Mouse (Mus musculus) hindbrain, embryonic 10.5 days (tissue): Measurements from ENCODE around the gene Otop2. TPM values are rescaled to one million over a fixed set of nuclear protein-coding genes. Genes with fewer than 3 reads are reported as not detected.

Source experiments
- DNase-seq: peaks from one replicate; pipeline ENCODE4 v3.0.0-alpha.2; 2017; ENCODE audit warnings: low spot score
- H3K27ac ChIP-seq: fragments of 300-500 bp; sonication (generic); 2 replicates; pipeline ENCODE4 v1.5.1; 2016; ENCODE audit warnings: mild to moderate bottlenecking, moderate library complexity
- H3K27me3 ChIP-seq: fragments of 300-500 bp; sonication (generic); 2 replicates; pipeline ENCODE4 v1.6.1; 2016; ENCODE audit warnings: mild to moderate bottlenecking; ENCODE audit not compliant: poor library complexity, insufficient read depth, severe bottlenecking
- H3K36me3 ChIP-seq: fragments of 300-500 bp; sonication (generic); 2 replicates; pipeline ENCODE4 v1.6.1; 2016; ENCODE audit warnings: mild to moderate bottlenecking, moderate library complexity
- H3K4me1 ChIP-seq: fragments of 300-500 bp; sonication (generic); replicated peaks from 2 replicates; pipeline ENCODE4 v1.6.1; 2016; ENCODE audit warnings: mild to moderate bottlenecking
- H3K4me3 ChIP-seq: fragments of 300-500 bp; sonication (generic); 2 replicates; pipeline ENCODE4 v1.5.1; 2016; ENCODE audit warnings: mild to moderate bottlenecking, moderate library complexity
- H3K9me3 ChIP-seq: fragments of 300-500 bp; sonication (generic); 2 replicates; pipeline ENCODE4 v1.6.1; 2016; ENCODE audit warnings: mild to moderate bottlenecking, moderate library complexity
- WGBS: fragments of 180-500 bp; shearing (Covaris S2); methylation state at CpG from one replicate; pipeline ENCODE4 v1.1.7; 2016; 5-methylcytosine and 5-hydroxymethylcytosine counted together
- polyA plus RNA-seq: library from polyadenylated mRNA; unstranded; fragments of >200 nt; fragmentation: Nextera tagmentation; extraction: Ambion mirVana; gene quantifications from 2 replicates; pipeline ENCODE4 v1.2.1, GENCODE M21; 2016

Otop2 gene
- polyA plus RNA-seq, 1 experiment from 2014 or later = not detected

- Histone ChIP-seq H3K27me3 (peaks cover 98% of the 10 kb centered on the region), H3K36me3 (no peaks in the 10 kb centered on the region), H3K27ac (no peak overlapping the region), H3K4me1 (peaks cover 28% of the 10 kb centered on the region), H3K4me3 (no peak overlapping the region), H3K9me3 (no peaks in the 10 kb centered on the region)
- WGBS = 65% methylated on average over 8 of the region's 8 CpGs
- DNase-seq = no peak
Measured at GRCm38 (mm10) chr11:115371354-115371753, 64.4 kb downstream of the Otop2 start.

GRCm38 (mm10) chr11:115372015-115372414 is 65.1 kb downstream of the Otop2 start:
- 73% methylated on average over 1 of the region's 1 CpGs for WGBS
- peaks cover 98% of the 10 kb centered on the region for H3K27me3 ChIP-seq
- H3K4me1 ChIP-seq = peaks cover 22% of the 10 kb centered on the region

GRCm38 (mm10) chr11:115372737-115373136 is 65.8 kb downstream of the Otop2 start:
- no peak for DNase-seq
- H3K4me3 ChIP-seq = no peak overlapping the region
- no peaks in the 10 kb centered on the region for H3K9me3 ChIP-seq
- H3K36me3 ChIP-seq = no peaks in the 10 kb centered on the region
- peaks cover 14% of the 10 kb centered on the region for H3K4me1 ChIP-seq
- H3K27me3 ChIP-seq = peaks cover 94% of the 10 kb centered on the region
- WGBS = 43% methylated on average over 2 of the region's 2 CpGs
- no peak overlapping the region for H3K27ac ChIP-seq

More at GRCm38 (mm10) chr11:115372015-115372414, 65.1 kb downstream of the Otop2 start:
- Histone ChIP-seq H3K27ac (no peak overlapping the region), H3K4me3 (no peak overlapping the region), H3K36me3 (no peaks in the 10 kb centered on the region), H3K9me3 (no peaks in the 10 kb centered on the region)
- DNase-seq = no peak

GRCm38 (mm10) chr11:115373805-115374694 is 67.1 kb downstream of the Otop2 start:
- peak; percentile 54 for DNase-seq
- Histone ChIP-seq H3K4me3 (peak overlapping the region; percentile 51), H3K9me3 (0 out of 2 replicates have a peak, but pooled peaks cover 3% of the 10 kb centered on the region), H3K4me1 (peaks cover 13% of the 10 kb centered on the region), H3K27ac (peak overlapping the region; percentile 67), H3K27me3 (peaks cover 81% of the 10 kb centered on the region), H3K36me3 (no peaks in the 10 kb centered on the region)
- WGBS = 1% methylated on average over 30 of the region's 30 CpGs

DNA sequence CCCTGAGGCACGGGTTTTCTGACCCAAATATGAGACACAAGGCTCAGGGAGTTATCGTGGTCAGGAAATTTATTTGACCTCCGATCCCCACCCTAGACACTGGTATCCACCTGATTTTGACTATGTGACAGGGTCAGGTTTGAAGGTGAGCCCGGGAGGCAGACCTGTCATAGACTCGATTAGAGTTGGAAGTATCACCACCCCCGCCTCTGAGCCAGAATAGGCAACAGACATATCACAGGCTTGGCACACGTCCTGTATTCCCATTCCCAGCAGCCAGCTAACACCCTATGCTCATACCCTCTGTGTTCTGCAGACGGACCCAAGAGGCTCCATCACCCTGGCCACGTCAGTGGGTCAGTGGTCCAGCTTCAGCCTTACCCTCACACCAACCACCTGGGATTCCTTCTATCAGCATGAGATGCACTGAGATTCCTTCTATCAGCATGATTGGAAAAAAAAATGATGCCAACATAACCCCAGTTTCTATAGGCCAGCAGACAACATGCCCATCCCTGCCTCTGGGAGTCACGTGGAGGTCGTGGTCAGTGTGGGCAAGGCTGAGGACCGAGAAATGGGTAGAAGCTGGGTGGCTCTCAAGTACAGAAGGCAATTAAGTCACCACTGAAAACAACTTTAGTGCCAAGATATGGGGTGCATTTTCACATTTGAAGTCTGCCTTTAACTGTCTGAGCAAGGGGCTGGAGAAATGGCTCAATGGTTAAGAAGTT is 67.9 kb downstream of the Otop2 start:
- Histone ChIP-seq H3K4me3 (peak overlapping the region; percentile 51), H3K9me3 (0 out of 2 replicates have a peak, but pooled peaks cover 3% of the 10 kb centered on the region), H3K36me3 (no peaks in the 10 kb centered on the region), H3K27ac (peak overlapping the region; percentile 67; the same call in 1 of the 2 replicates), H3K27me3 (peaks cover 73% of the 10 kb centered on the region), H3K4me1 (peaks cover 13% of the 10 kb centered on the region)
- no peak for DNase-seq
- 66% methylated on average over 12 of the region's 12 CpGs for WGBS

- Histone ChIP-seq H3K9me3 (0 out of 2 replicates have a peak, but pooled peaks cover 3% of the 10 kb centered on the region), H3K4me1 (peaks cover 19% of the 10 kb centered on the region), H3K36me3 (no peaks in the 10 kb centered on the region), H3K27me3 (peaks cover 55% of the 10 kb centered on the region), H3K4me3 (no peak overlapping the region), H3K27ac (no peak overlapping the region)
- WGBS = 75% methylated on average over 7 of the region's 7 CpGs
- DNase-seq = no peak
Measured at GRCm38 (mm10) chr11:115376722-115377121, 69.8 kb downstream of the Otop2 start.

GRCm38 (mm10) chr11:115377254-115377653 is 70.3 kb downstream of the Otop2 start:
- 91% methylated on average over 4 of the region's 4 CpGs for WGBS
- no peak overlapping the region for H3K4me3 ChIP-seq
- 0 out of 2 replicates have a peak, but pooled peaks cover 3% of the 10 kb centered on the region for H3K9me3 ChIP-seq
- peaks cover 49% of the 10 kb centered on the region for H3K27me3 ChIP-seq
- no peaks in the 10 kb centered on the region for H3K36me3 ChIP-seq
- H3K4me1 ChIP-seq = peaks cover 23% of the 10 kb centered on the region
- H3K27ac ChIP-seq = no peak overlapping the region
- no peak for DNase-seq

GRCm38 (mm10) chr11:115377854-115378253 is 70.9 kb downstream of the Otop2 start:
- 81% methylated on average over 7 of the region's 7 CpGs for WGBS
- peaks cover 29% of the 10 kb centered on the region for H3K4me1 ChIP-seq
- no peak overlapping the region for H3K4me3 ChIP-seq
- no peaks in the 10 kb centered on the region for H3K36me3 ChIP-seq
- no peak for DNase-seq
- H3K27me3 ChIP-seq = peaks cover 46% of the 10 kb centered on the region
- 0 out of 2 replicates have a peak, but pooled peaks cover 3% of the 10 kb centered on the region for H3K9me3 ChIP-seq
- no peak overlapping the region for H3K27ac ChIP-seq

GRCm38 (mm10) chr11:115381276-115381675 is 74.3 kb downstream of the Otop2 start:
- WGBS = 15% methylated on average over 9 of the region's 9 CpGs
- Histone ChIP-seq H3K4me1 (peaks cover 49% of the 10 kb centered on the region), H3K27me3 (peaks cover 23% of the 10 kb centered on the region; the same call in 1 of the 2 replicates), H3K9me3 (0 out of 2 replicates have a peak, but pooled peaks cover 3% of the 10 kb centered on the region), H3K4me3 (peak overlapping the region; percentile 87), H3K36me3 (no peaks in the 10 kb centered on the region), H3K27ac (peak overlapping the region; percentile 97)
- DNase-seq = no peak

Other genes with a start within 250 kb of the Otop2 start
- not detected in 2 replicates for gene Cd300e, start 245.0 kb upstream of the Otop2 start, polyA plus RNA-seq
- 0.44 and 1.4 TPM in 2 replicates for gene Rab37, start 215.7 kb upstream of the Otop2 start, polyA plus RNA-seq
- 0.11 TPM in 1 of 2 replicates, not detected in the other for gene Cd300lf, start 173.2 kb upstream of the Otop2 start, polyA plus RNA-seq
- 39.6 and 49.8 TPM in 2 replicates for gene Slc9a3r1, start 143.8 kb upstream of the Otop2 start, polyA plus RNA-seq
- gene Tmem104, start 119.7 kb upstream of the Otop2 start, polyA plus RNA-seq = 6.9 and 10.6 TPM in 2 replicates
- gene Nat9, start 119.3 kb upstream of the Otop2 start, polyA plus RNA-seq = 18.7 and 24.3 TPM in 2 replicates
- gene Grin2c, start 39.9 kb upstream of the Otop2 start, polyA plus RNA-seq = 0.14 and 0.18 TPM in 2 replicates
- gene Fdxr, start 30.1 kb upstream of the Otop2 start, polyA plus RNA-seq = 17.7 TPM in 2 replicates
- gene Fads6, start 9.5 kb upstream of the Otop2 start, polyA plus RNA-seq = 0.27 and 0.47 TPM in 2 replicates
- gene Ush1g, start 14.9 kb downstream of the Otop2 start, polyA plus RNA-seq = 0.10 TPM in 1 of 2 replicates, not detected in the other
- gene Otop3, start 27.6 kb downstream of the Otop2 start, polyA plus RNA-seq = 0.08 TPM in 1 of 2 replicates, not detected in the other
- gene Hid1, start 60.6 kb downstream of the Otop2 start, polyA plus RNA-seq = 11.3 and 14.8 TPM in 2 replicates
- 16.1 and 21.4 TPM in 2 replicates for gene Cdr2l, start 74.8 kb downstream of the Otop2 start, polyA plus RNA-seq
- gene Mrpl58, start 96.6 kb downstream of the Otop2 start, polyA plus RNA-seq = 228 and 253 TPM in 2 replicates
- gene Atp5h, start 112.8 kb downstream of the Otop2 start, polyA plus RNA-seq = 878 and 961 TPM in 2 replicates
- gene Kctd2, start 113.0 kb downstream of the Otop2 start, polyA plus RNA-seq = 15.0 and 20.1 TPM in 2 replicates
- gene Trim80, start 133.4 kb downstream of the Otop2 start, polyA plus RNA-seq = 0.08 and 0.16 TPM in 2 replicates
- not detected in 2 replicates for gene Slc16a5, start 155.3 kb downstream of the Otop2 start, polyA plus RNA-seq
- 8.1 and 10.8 TPM in 2 replicates for gene Armc7, start 168.5 kb downstream of the Otop2 start, polyA plus RNA-seq
- 93.3 and 98.0 TPM in 2 replicates for gene Nt5c, start 184.7 kb downstream of the Otop2 start, polyA plus RNA-seq
- 778 and 995 TPM in 2 replicates for gene Jpt1, start 207.2 kb downstream of the Otop2 start, polyA plus RNA-seq
- 1,372 and 1,467 TPM in 2 replicates for gene Sumo2, start 229.1 kb downstream of the Otop2 start, polyA plus RNA-seq